Mouse (Mus musculus) neural tube, embryonic 10.5 days (tissue): ENCODE results near the gene Strip2.

Experiments
- DNase-seq: peaks from one replicate; pipeline ENCODE4 v3.0.0-alpha.2; 2017; ENCODE audit warnings: low spot score; ENCODE audit errors: extremely low spot score

Gene Strip2

GRCm38 (mm10) chr6:30002628-30003027 is 85.8 kb downstream of the Strip2 start:
- DNase-seq, result no peak

DNA sequence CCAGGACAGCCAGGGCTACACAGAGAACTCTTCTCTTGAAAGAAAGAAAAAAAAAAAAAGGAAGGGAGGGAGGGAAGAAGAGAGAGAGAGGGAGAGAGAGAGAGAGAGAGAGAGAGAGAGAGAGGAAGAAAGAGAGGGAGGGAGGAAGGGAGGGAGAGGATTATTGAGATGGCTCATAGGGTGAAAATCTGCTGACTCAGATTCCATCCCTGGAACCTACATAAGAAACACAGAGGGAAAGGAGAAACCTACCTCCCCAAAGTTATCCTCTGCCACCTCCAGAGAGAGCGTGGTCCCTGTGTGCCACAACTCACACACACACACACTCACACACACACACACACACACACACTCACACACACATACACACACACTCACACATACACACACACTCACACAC is 89.0 kb downstream of the Strip2 start:
- DNase-seq, result no peak

- DNase-seq, result no peak
These were observed 92.4 kb downstream of the Strip2 start for GRCm38 (mm10) chr6:30009204-30009603.
